Mouse (Mus musculus) regulatory T cell (primary cell): ENCODE measurements around the gene Erg28.

ENCODE experiments used
- in situ Hi-C: fragments of 300-600 bp; cut with MboI, MseI; formaldehyde crosslinking; loops from one replicate; pipeline ENCODE4 v1.15.1; 2025; ENCODE audit warnings: high pct_unique_total_duplicates

Gene Erg28

GRCm38 (mm10) chr12:85813599-85813998, 10.8 kb downstream of the Erg28 start:
- in situ Hi-C loops, result loop anchor here (10.0 kb wide), 1 partner anchor 319 kb away; no protein-coding TSS in a partner anchor

- in situ Hi-C loops, result loop anchor here (10.0 kb wide), 1 partner anchor 317 kb away; no protein-coding TSS in a partner anchor
Measured at GRCm38 (mm10) chr12:85811676-85812075, 12.7 kb downstream of the Erg28 start.

DNA sequence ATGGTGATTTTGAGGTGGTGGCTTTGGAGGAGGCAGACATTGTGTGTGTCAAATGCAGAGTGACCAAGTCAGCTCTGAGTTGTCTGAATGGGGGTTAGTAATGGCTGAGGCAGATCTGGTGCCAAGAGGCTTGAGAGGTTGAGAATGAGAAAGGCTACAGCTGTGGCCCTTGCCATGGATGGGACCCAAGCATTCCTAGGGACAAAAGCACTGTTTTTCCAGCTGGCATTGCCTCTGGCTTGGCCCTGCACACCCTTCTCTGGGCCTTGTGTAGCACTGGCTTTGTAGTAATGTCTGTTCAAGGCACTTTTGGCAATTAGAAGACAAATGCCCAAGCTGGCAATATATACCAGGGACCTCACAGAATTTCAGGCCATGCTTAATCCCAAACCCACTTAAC, 13.4 kb downstream of the Erg28 start:
- in situ Hi-C loops, result loop anchor here (10.0 kb wide), 1 partner anchor 316 kb away; no protein-coding TSS in a partner anchor

DNA sequence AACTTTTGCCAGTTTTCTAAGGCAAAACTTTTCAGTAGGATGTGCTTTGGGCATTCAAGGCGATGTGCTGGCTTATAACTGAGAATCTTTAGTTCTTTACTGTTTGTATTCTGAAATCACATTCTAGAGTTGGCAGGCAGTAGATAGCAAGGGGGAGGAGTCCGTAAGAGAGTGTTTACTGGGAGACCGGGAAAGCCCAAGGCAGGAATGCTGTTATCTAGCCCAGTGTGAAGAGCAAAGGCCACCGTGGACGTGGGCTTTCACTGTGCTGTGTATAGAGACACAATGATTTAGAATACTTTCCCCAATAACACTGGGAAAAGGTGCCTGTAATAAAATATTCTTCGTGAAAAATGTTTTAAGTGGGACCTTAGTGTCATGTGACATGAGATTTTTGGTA, 14.6 kb downstream of the Erg28 start:
- in situ Hi-C loops, result loop anchor here (10.0 kb wide), 1 partner anchor 315 kb away; no protein-coding TSS in a partner anchor

- in situ Hi-C loops, result no loop called here
Measured at GRCm38 (mm10) chr12:85800031-85800430, 24.3 kb downstream of the Erg28 start.

GRCm38 (mm10) chr12:85795551-85795950, 28.8 kb downstream of the Erg28 start:
- in situ Hi-C loops, result no loop called here

DNA sequence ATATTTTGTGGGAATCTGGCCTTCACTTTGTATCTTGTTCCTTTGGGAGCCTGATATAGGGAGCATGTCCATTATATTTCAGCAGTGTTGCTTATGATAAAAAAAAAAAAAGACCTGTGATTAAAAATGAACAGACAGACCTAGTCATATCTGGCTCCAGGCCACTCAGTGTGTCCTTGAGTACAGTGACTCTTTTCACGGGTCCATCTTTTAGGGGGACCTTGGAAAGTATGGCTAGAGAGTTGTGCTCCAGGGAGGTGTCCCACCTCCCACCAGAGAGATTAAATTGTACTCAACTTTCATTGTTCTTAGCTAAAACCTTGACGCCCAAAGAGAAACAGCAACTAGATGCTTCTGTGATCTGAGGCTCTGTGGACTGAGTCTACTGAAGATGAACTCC, 30.3 kb downstream of the Erg28 start:
- in situ Hi-C loops, result no loop called here

DNA sequence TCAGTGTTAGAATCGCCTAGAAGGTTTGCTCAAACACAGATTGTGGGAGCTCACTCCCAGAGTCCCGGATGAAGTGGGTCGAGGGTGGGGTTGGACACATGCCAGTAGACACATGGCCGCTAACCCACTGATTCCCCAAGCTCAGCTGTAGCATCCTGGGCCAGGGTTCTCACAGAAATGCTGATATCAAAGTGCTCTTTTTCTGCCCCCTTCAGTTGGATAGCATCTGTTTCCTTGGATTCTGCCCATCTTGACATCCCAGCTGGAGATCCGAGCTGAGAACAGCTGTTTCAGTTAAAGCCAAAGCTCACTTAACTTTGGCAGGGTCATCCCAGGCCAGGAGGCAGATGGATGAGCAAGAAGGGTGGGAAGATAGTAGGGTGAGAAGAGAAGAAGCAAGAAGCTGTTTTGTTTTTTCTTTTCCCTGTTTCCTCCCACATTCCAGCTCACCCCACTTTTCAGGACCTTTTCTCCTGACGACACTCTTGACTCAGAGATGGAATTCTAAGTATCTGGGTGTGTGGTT, 31.5 kb downstream of the Erg28 start:
- in situ Hi-C loops, result no loop called here

DNA sequence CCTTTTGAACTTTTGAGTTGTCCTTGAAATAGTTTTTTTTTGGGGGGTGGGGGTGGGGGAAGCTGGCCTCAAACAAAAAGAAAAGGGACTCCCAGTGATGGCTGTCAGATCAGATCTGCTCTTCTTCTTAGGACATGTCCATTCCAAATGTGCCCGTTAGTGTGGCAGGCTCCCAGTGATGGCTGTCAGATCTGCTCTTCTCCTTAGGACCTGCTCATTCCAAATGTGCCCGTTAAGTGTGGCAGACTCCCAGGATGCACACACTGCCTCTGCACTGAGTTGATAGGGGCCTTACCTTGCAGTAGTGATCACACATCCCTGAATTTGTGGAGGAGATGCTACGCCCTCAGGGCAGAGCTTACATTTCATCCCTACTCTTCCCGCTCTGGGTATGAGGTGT, 32.2 kb downstream of the Erg28 start:
- in situ Hi-C loops, result no loop called here

GRCm38 (mm10) chr12:85784916-85785815, 39.2 kb downstream of the Erg28 start:
- in situ Hi-C loops, result no loop called here

DNA sequence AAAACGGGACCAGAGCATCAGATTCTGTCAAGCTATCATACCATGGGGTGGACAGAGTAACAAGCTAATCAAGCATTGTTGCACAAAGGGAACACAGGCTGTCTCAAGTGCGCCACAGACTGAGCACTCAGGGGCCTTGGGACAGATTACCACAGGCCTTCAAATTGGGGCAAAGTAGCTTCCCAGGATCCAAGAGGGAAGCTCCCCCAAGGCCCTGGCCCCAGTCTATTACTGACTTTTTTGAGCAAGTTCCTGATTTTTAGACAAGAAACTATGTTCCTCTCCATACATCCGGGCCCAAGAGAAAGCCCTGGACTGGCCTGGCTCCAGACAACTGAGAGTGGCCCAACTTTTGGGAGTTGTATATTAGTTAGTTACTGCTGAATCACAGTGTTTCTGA, 42.7 kb downstream of the Erg28 start:
- in situ Hi-C loops, result no loop called here

GRCm38 (mm10) chr12:85779707-85780106, 44.6 kb downstream of the Erg28 start:
- in situ Hi-C loops, result no loop called here

- in situ Hi-C loops, result no loop called here
Measured at GRCm38 (mm10) chr12:85778962-85779361, 45.4 kb downstream of the Erg28 start.

- in situ Hi-C loops, result no loop called here
Measured at GRCm38 (mm10) chr12:85771356-85771755, 53.0 kb downstream of the Erg28 start.

DNA sequence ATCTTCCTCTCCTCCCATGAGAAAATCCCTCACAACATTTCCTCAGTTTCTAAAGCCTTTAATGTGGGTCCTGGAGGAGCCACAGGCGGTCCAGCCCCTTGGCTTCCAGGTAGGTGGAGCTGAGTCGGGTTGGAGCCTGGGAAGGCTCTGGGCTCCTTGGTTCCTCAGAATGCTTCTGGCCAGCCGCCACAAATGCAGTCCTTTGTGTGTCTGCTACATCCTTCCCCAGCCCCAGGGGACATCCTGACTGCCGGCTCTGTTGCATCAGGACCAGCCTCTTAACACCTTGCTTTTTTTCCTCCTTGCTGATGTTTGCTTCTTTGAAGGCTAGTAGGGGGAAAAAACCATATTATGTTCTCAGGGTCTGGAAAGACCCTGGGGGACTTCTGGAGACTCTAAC, 56.6 kb downstream of the Erg28 start:
- in situ Hi-C loops, result no loop called here

- in situ Hi-C loops, result no loop called here
Measured at GRCm38 (mm10) chr12:85766287-85766686, 58.1 kb downstream of the Erg28 start.
